In the genomic region with DNA sequence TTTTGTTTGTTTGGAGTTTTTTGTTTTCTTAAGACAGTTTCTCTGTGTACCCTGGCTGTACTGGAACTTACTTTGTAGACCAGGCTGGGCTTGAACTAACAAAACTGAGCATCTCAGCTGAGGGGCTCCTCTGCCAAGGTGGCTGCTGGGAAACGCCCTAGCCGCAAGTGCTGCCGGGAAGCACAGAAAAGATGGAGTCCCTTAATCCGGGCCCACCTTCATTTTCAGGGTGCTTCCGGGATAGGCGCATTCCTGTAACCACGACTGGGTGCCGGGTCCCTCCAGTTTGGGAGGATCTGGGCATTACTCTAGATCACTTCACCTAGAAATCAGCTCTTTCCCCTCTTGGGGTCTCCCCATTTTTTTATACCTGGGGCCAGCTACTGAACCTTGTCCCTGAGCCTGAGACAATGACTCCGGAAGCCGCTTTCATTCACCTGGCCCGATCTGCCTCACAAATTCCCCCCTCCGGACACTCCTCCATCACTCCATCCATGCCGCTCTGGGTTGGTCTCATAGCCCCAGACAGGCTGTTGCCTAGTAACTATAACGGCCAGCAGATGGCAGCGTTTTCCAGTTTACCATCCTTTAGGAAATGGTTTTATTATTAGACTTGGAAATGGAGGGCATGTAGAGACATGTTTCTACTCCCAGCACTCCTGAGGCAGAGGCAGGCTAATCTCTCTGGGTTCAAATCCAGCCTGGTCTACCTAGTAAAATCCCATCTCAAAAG, we compare ENCODE assay signal across 10 mouse cellular contexts. TPM values are rescaled to one million over a fixed set of nuclear protein-coding genes. Genes with fewer than 3 reads are reported as not detected.
DNase-seq lines count a peak whose midpoint lies in the region; ATAC-seq lines count a peak whose summit lies in the region.
"Had no signal": no experiment of that assay in that cellular context is flagged by ENCODE, and none has a peak within 500 bp of the region (broad histone marks: within the 10 kb centered on the region; RNA-seq: fewer than 3 reads in every experiment).

No protein-coding gene starts in this region.

- no peak overlapping the region for H3K4me2 ChIP-seq in hindbrain, embryonic 12.5 days (replicated peaks)
- H3K4me2 ChIP-seq in heart, embryonic 13.5 days: peak overlapping the region; percentile 20; the same call in 1 of the 2 replicates

- H3K9me3 ChIP-seq in hindbrain, embryonic 10.5 days: no peaks in the 10 kb centered on the region
- no peaks in the 10 kb centered on the region for H3K9me3 ChIP-seq in hindbrain, embryonic 12.5 days (replicated peaks)
- no peaks in the 10 kb centered on the region for H3K9me3 ChIP-seq in heart, embryonic 13.5 days

- 23% methylated on average over 15 of the region's 15 CpGs for WGBS in hindbrain, embryonic 10.5 days
- 18% methylated on average over 15 of the region's 15 CpGs for WGBS in hindbrain, embryonic 12.5 days
- 15% methylated on average over 15 of the region's 15 CpGs for WGBS in heart, embryonic 13.5 days

- H3K4me3 ChIP-seq in hindbrain, embryonic 10.5 days: peak overlapping the region; percentile 24; the same call in 1 of the 2 replicates
- H3K4me3 ChIP-seq in hindbrain, embryonic 12.5 days: no peak overlapping the region
- H3K4me3 ChIP-seq in heart, embryonic 13.5 days: no peak overlapping the region
- H3K4me3 ChIP-seq: megakaryocyte, embryonic 14.5 days had no signal

- DNase-seq in hindbrain, embryonic 10.5 days (ENCODE audit: low spot score): peak; percentile 72
- DNase-seq in T-cell, adult 2 months (ENCODE audit: low spot score): peak; percentile 44
- DNase-seq in embryo, embryonic 11.5 days (ENCODE audit: low read depth, low spot score): peak; percentile 56
- peak; percentile 19 to 48 for DNase-seq in layer of hippocampus, adult 8-10 months (ENCODE audit: low spot score in 2 of 2)
- DNase-seq in lung, postnatal 14 days: peak; percentile 82
- DNase-seq in spleen, postnatal 10 days (ENCODE audit: low spot score in 2 of 2): peak; percentile 13 to 62

- no peak overlapping the region for H3K27ac ChIP-seq in hindbrain, embryonic 10.5 days
- no peak overlapping the region for H3K27ac ChIP-seq in hindbrain, embryonic 12.5 days
- H3K27ac ChIP-seq in heart, embryonic 13.5 days (replicated peaks): no peak overlapping the region

- no peak overlapping the region for H3K9ac ChIP-seq in hindbrain, embryonic 12.5 days
- no peak overlapping the region for H3K9ac ChIP-seq in heart, embryonic 13.5 days

- no peaks in the 10 kb centered on the region for H3K27me3 ChIP-seq in hindbrain, embryonic 10.5 days (ENCODE audit: insufficient read depth, poor library complexity, severe bottlenecking)
- H3K27me3 ChIP-seq in hindbrain, embryonic 12.5 days: no peaks in the 10 kb centered on the region
- H3K27me3 ChIP-seq in heart, embryonic 13.5 days (replicated peaks): peaks cover 15% of the 10 kb centered on the region

- peaks cover 9% of the 10 kb centered on the region for H3K36me3 ChIP-seq in hindbrain, embryonic 10.5 days
- no peaks in the 10 kb centered on the region for H3K36me3 ChIP-seq in hindbrain, embryonic 12.5 days
- H3K36me3 ChIP-seq in heart, embryonic 13.5 days: no peaks in the 10 kb centered on the region

- H3K4me1 ChIP-seq in hindbrain, embryonic 10.5 days (replicated peaks): peaks cover 4% of the 10 kb centered on the region
- 0 out of 2 replicates have a peak, but pooled peaks cover 2% of the 10 kb centered on the region for H3K4me1 ChIP-seq in hindbrain, embryonic 12.5 days
- H3K4me1 ChIP-seq in heart, embryonic 13.5 days: 0 out of 2 replicates have a peak, but pooled peaks cover 8% of the 10 kb centered on the region

- ATAC-seq in hindbrain, embryonic 12.5 days (ENCODE audit: low FRiP score): no peak
- ATAC-seq in heart, embryonic 13.5 days (ENCODE audit: extremely low read depth, insufficient number of reproducible peaks, low FRiP score, low TSS enrichment): no peak

RNA-seq across cellular contexts. Expression of a gene that starts 4.8 kb away (rescaled TPM):
- 0.07 TPM in 1 of 2 replicates, not detected in the other for polyA plus RNA-seq in hindbrain, embryonic 10.5 days (2016; fragmentation: Nextera tagmentation; extraction: Ambion mirVana)
- not detected in 2 replicates for polyA plus RNA-seq in hindbrain, embryonic 12.5 days (2016; fragmentation: Nextera tagmentation; extraction: Ambion mirVana)
- polyA plus RNA-seq in heart, embryonic 13.5 days (2015; fragmentation: Nextera tagmentation; extraction: Ambion mirVana): not detected in 2 replicates
- not detected for total RNA-seq in layer of hippocampus, adult 8-10 months (2022)
- total RNA-seq: adrenal gland, postnatal 4 days had no signal

RNA-seq across cellular contexts. Expression of a gene that starts 15.5 kb away (rescaled TPM):
- polyA plus RNA-seq in hindbrain, embryonic 10.5 days (2016; fragmentation: Nextera tagmentation; extraction: Ambion mirVana): 0.38 and 1.9 TPM in 2 replicates
- polyA plus RNA-seq in hindbrain, embryonic 12.5 days (2016; fragmentation: Nextera tagmentation; extraction: Ambion mirVana): 0.31 and 0.46 TPM in 2 replicates
- polyA plus RNA-seq in heart, embryonic 13.5 days (2015; fragmentation: Nextera tagmentation; extraction: Ambion mirVana): 0.89 and 1.0 TPM in 2 replicates
- not detected for total RNA-seq in layer of hippocampus, adult 8-10 months (2022)
- total RNA-seq: adrenal gland, postnatal 4 days had no signal
